Mouse (Mus musculus): Measurements from ENCODE around the gene Fdxr. TPM values are rescaled to one million over a fixed set of nuclear protein-coding genes. Genes with fewer than 3 reads are reported as not detected.

Fdxr gene
- total and polyA plus RNA-seq, 2 experiments from 2014 or later, result 14.8 to 18.8 TPM

GRCm38 (mm10) chr11:115225301-115225700, 51.5 kb downstream of the Fdxr start:
- H3K9me3 ChIP-seq (ENCODE audit: low read length), result no peaks in the 10 kb centered on the region
- WGBS, result 61% methylated on average over 6 of the region's 6 CpGs
- no peak overlapping the region for H3K4me3 ChIP-seq (ENCODE audit: low read depth, low read length)
- peaks cover 17% of the 10 kb centered on the region for H3K4me1 ChIP-seq (ENCODE audit: insufficient read depth, low read length)
- DNase-seq (ENCODE audit: low spot score), result no peak
- H3K27me3 ChIP-seq (ENCODE audit: insufficient read depth, low read length), result no peaks in the 10 kb centered on the region
- no peak overlapping the region; the same call in 1 of the 2 replicates for H3K9ac ChIP-seq (replicated peaks; ENCODE audit: low read length, poor library complexity, severe bottlenecking)
- H3K4me2 ChIP-seq (ENCODE audit: low read depth, low read length, poor library complexity, severe bottlenecking), result no peak overlapping the region
- no peak for TF ChIP-seq CTCF (IDR thresholded peaks at IDR 0.05)
- H3K27ac ChIP-seq (ENCODE audit: low read depth, low read length), result no peak overlapping the region
- no peak for ATAC-seq (ENCODE audit: low FRiP score)
- H3K36me3 ChIP-seq (ENCODE audit: insufficient read depth, low read length), result no peaks in the 10 kb centered on the region

GRCm38 (mm10) chr11:115224889-115225288, 52.0 kb downstream of the Fdxr start:
- Histone ChIP-seq H3K4me3 (ENCODE audit: low read depth, low read length) (no peak overlapping the region), H3K9me3 (ENCODE audit: low read length) (no peaks in the 10 kb centered on the region), H3K9ac (replicated peaks; ENCODE audit: low read length, poor library complexity, severe bottlenecking) (no peak overlapping the region), H3K27me3 (ENCODE audit: insufficient read depth, low read length) (no peaks in the 10 kb centered on the region), H3K4me1 (ENCODE audit: insufficient read depth, low read length) (peaks cover 17% of the 10 kb centered on the region), H3K36me3 (ENCODE audit: insufficient read depth, low read length) (0 out of 2 replicates have a peak, but pooled peaks cover 2% of the 10 kb centered on the region), H3K27ac (ENCODE audit: low read depth, low read length) (no peak overlapping the region), H3K4me2 (ENCODE audit: low read depth, low read length, poor library complexity, severe bottlenecking) (no peak overlapping the region)
- ATAC-seq (ENCODE audit: low FRiP score), result no peak
- TF ChIP-seq CTCF (IDR thresholded peaks at IDR 0.05), result peak; percentile 73
- DNase-seq (ENCODE audit: low spot score), result peak; percentile 74
- WGBS, result 42% methylated on average over 8 of the region's 8 CpGs

GRCm38 (mm10) chr11:115223877-115224276, 53.0 kb downstream of the Fdxr start:
- Histone ChIP-seq H3K9ac (replicated peaks; ENCODE audit: low read length, poor library complexity, severe bottlenecking) (no peak overlapping the region), H3K27me3 (ENCODE audit: insufficient read depth, low read length) (no peaks in the 10 kb centered on the region), H3K27ac (ENCODE audit: low read depth, low read length) (no peak overlapping the region), H3K4me2 (ENCODE audit: low read depth, low read length, poor library complexity, severe bottlenecking) (no peak overlapping the region), H3K4me3 (ENCODE audit: low read depth, low read length) (no peak overlapping the region), H3K36me3 (ENCODE audit: insufficient read depth, low read length) (0 out of 2 replicates have a peak, but pooled peaks cover 3% of the 10 kb centered on the region), H3K4me1 (ENCODE audit: insufficient read depth, low read length) (peaks cover 17% of the 10 kb centered on the region), H3K9me3 (ENCODE audit: low read length) (no peaks in the 10 kb centered on the region)
- TF ChIP-seq CTCF (IDR thresholded peaks at IDR 0.05), result no peak
- 77% methylated on average over 6 of the region's 6 CpGs for WGBS
- DNase-seq (ENCODE audit: low spot score) (no peak), ATAC-seq (ENCODE audit: low FRiP score) (no peak)

- TF ChIP-seq CTCF (IDR thresholded peaks at IDR 0.05), result no peak
- ATAC-seq (ENCODE audit: low FRiP score) (no peak), DNase-seq (ENCODE audit: low spot score) (no peak)
- Histone ChIP-seq H3K4me2 (ENCODE audit: low read depth, low read length, poor library complexity, severe bottlenecking) (no peak overlapping the region), H3K4me3 (ENCODE audit: low read depth, low read length) (no peak overlapping the region), H3K9ac (replicated peaks; ENCODE audit: low read length, poor library complexity, severe bottlenecking) (no peak overlapping the region), H3K9me3 (ENCODE audit: low read length) (no peaks in the 10 kb centered on the region), H3K4me1 (ENCODE audit: insufficient read depth, low read length) (peaks cover 17% of the 10 kb centered on the region), H3K36me3 (ENCODE audit: insufficient read depth, low read length) (0 out of 2 replicates have a peak, but pooled peaks cover 3% of the 10 kb centered on the region), H3K27me3 (ENCODE audit: insufficient read depth, low read length) (no peaks in the 10 kb centered on the region), H3K27ac (ENCODE audit: low read depth, low read length) (no peak overlapping the region)
- WGBS, result 62% methylated on average over 11 of the region's 11 CpGs
These were observed 53.4 kb downstream of the Fdxr start for GRCm38 (mm10) chr11:115223451-115223850.

- Histone ChIP-seq H3K9ac (replicated peaks; ENCODE audit: low read length, poor library complexity, severe bottlenecking) (no peak overlapping the region), H3K4me1 (ENCODE audit: insufficient read depth, low read length) (peaks cover 13% of the 10 kb centered on the region), H3K27me3 (ENCODE audit: insufficient read depth, low read length) (no peaks in the 10 kb centered on the region), H3K27ac (ENCODE audit: low read depth, low read length) (no peak overlapping the region), H3K36me3 (ENCODE audit: insufficient read depth, low read length) (0 out of 2 replicates have a peak, but pooled peaks cover 3% of the 10 kb centered on the region), H3K9me3 (ENCODE audit: low read length) (no peaks in the 10 kb centered on the region), H3K4me3 (ENCODE audit: low read depth, low read length) (no peak overlapping the region), H3K4me2 (ENCODE audit: low read depth, low read length, poor library complexity, severe bottlenecking) (no peak overlapping the region)
- DNase-seq (ENCODE audit: low spot score) (no peak), ATAC-seq (ENCODE audit: low FRiP score) (no peak)
- 40% methylated on average over 5 of the region's 5 CpGs for WGBS
- no peak for TF ChIP-seq CTCF (IDR thresholded peaks at IDR 0.05)
These were observed 54.3 kb downstream of the Fdxr start for GRCm38 (mm10) chr11:115222570-115222969.

- Histone ChIP-seq H3K36me3 (ENCODE audit: insufficient read depth, low read length) (0 out of 2 replicates have a peak, but pooled peaks cover 3% of the 10 kb centered on the region), H3K27me3 (ENCODE audit: insufficient read depth, low read length) (no peaks in the 10 kb centered on the region), H3K4me1 (ENCODE audit: insufficient read depth, low read length) (peaks cover 13% of the 10 kb centered on the region), H3K4me2 (ENCODE audit: low read depth, low read length, poor library complexity, severe bottlenecking) (no peak overlapping the region), H3K9me3 (ENCODE audit: low read length) (no peaks in the 10 kb centered on the region), H3K27ac (ENCODE audit: low read depth, low read length) (no peak overlapping the region), H3K9ac (replicated peaks; ENCODE audit: low read length, poor library complexity, severe bottlenecking) (no peak overlapping the region), H3K4me3 (ENCODE audit: low read depth, low read length) (no peak overlapping the region)
- DNase-seq (ENCODE audit: low spot score), result peak; percentile 61
- no peak for ATAC-seq (ENCODE audit: low FRiP score)
- no peak for TF ChIP-seq CTCF (IDR thresholded peaks at IDR 0.05)
- 49% methylated on average over 12 of the region's 12 CpGs for WGBS
These were observed 54.8 kb downstream of the Fdxr start for GRCm38 (mm10) chr11:115222077-115222476.

Measured in midbrain, postnatal 0 days (tissue).